Mouse (Mus musculus): Measurements from ENCODE around the gene Gstt4.
A peak's percentile ranks its signal among the peaks of the same experiment; 100 is the strongest.
"Not testable (repeated sequence)": the region's sequence is repeated elsewhere in the genome, so short reads cannot be mapped to it uniquely, and the experiment has no call there.

Gstt4 gene

DNA sequence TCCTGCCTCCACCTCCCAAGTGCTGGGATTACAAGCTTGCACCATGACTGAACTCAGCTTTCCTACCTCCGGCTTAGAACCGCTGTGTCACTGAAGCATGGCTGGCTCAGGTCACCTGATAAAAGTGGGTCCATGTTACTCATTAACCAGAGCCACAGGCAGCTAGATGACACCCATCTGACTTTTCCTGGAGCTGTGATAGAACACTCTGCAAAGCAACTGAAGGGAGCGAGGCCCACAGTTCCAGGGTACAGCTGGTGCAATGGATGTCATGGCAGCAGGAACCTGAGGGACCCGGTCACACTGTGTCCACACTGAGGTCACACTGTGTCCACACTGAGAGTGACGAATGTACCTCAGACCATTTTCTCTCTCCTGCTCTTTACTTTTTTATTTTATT, 32.5 kb downstream of the Gstt4 start:
- no peak for DNase-seq (ENCODE audit: low read depth)

DNA sequence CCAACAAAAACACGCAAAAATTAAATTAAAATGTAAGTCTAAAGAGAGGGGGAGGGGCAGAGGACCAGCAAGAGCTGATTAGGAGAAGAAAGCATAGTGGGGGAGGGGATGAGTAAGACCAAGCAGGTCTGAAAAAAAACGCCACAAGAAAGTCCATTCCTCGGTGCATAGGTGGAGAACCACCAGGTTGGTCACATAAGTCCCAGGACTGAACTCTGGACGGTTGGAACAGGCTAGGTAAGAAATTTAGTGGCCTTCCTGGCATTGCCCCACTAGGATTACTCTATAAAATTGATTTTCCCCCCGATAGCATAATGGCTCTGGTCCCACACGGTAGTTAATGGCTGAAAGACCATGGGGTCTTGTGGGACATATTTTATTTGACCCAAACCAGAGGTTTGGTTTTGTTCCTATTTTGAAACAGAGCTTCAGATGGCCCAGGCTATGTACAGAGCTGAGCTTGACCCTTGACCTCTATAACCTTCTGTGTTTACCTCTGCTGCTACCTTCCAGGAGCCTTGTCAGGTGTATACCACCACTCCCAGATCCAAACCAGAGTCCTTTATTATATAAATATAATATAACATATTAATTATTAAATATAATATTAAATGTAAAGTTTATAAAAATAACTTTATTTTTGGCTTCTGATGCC, 33.1 kb downstream of the Gstt4 start:
- DNase-seq (ENCODE audit: low read depth): no peak

DNA sequence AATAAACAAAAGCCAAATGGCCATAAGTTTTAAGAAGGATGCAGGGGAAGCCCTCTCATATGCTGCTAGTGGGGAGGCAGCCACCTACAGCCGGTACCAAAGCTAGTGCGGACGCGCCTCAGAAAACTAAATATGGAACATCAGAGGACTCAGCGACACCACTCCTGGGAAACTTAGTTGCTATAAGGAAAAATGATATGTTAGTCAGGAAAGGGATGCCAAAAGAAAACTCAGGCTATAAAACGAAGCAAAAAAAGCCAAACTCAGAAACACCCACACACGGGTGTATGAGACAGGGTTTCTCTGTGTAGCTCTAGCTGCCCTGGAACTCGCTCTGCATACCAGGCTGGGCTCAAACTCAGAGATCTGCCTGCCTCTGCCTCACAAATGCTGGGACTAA, 34.1 kb downstream of the Gstt4 start:
- no peak for DNase-seq (ENCODE audit: low read depth)

DNA sequence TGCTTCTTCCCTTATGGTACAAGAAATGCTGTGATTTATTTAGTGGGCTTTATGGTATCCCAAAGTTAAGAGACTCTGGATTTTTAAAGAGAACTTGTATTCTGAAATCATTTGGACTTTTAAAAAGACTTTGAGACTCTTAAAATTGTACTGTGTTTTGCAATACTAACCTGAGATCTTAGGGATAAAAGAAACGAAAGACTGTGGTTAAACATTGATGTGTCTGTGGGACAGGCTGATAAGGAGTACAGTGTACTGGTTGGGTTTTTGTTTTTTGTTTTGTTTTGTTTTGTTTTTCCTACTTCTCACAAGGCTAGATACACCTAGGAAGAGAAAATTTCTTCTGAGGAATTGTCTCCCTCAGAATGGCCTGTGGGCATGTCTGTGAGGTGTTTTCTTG, 36.9 kb downstream of the Gstt4 start:
- no peak for DNase-seq (ENCODE audit: low read depth)

DNA sequence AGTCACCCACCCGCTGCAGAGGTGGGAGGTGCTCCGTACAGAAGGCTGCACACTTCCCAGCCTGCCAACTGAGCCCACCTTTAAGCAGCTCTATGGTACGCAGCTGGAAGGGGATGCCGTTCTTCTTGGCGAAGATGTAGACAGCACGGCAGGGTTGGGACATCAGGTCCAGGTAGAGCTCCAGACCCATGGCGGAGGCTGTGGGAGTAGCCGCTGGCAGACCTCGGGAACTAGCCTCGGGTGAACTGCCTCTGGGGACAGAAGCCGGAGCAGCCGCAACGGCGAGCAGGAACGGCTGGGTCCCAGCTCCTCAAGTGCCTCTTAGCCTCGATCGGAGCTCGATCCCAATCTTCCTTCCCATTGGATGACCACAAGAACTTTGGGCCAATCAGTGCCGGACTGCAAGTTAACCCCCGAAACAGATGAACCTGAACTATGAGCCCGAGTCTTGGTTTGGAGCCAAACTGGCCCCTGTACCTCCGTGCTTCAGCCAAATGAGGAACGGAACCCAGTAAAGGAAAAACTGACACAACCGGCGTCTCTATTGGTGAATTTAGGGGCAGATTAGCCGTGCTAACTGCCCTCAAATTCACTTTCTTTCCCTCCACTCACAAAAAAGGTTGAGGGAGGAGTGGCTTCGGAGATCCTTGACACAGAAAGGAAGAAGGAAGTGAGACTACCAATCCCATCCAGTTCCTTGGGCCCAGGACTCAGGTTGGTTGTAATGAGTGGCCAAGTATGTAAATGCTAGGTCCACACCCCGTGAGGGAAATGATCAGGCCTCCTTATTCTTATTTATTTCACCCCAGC, 41.4 kb downstream of the Gstt4 start, which contains the start of the genes Gm20441 and Gstt3:
Gene Gm20441 (minus strand): TSS at position 186 of the 810 bp plus-strand sequence.
Gene Gstt3 (minus strand): TSS at position 646 of the 810 bp plus-strand sequence.
- peak; percentile 34 for DNase-seq (ENCODE audit: low read depth)

DNA sequence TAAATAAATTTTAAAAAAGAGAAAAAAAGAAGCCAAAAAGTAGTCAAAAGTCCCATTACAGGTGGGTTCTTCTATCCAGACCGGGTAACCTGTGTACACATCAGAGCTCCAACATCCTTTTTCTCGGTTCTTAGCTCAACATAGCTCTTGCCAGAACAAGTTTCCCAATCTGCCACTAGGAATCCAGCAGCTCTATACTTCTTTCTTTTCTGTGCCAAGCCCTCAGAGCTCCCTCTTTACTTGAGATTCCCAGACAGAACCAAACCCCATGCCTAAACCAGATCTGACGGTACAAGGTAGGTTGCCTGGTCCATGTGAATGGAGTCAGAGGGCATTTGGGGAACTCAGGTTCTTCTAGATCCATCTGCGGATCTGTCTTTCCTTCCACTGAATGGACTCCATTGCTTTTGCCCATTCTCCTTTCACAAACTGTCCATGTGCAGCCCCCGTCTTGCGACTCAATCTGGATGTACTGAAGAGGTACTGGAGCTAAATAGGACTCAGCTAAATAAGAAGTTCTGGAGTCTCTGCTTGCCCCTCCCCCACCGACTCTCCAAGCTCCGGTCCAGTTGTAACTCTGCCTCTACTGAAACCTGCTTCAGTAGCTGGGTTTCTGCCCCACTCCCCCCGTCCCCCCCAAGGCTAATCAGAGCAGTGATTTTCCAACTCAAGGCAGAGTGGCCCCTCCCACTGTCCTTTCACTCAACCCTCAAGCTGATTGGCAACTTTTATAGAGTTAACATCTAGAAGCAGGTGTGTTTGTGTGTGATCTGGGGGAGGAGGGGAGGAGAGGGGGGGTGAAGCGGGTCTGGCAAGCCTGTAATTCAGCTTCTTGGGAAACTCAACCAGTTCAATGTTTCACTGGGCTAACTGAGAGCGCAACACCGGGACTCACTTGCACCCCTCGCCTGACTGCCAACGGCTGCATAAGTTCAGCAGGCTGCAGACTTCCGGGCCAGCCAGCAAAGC, 42.9 kb downstream of the Gstt4 start:
- no peak for DNase-seq (ENCODE audit: low read depth)

DNA sequence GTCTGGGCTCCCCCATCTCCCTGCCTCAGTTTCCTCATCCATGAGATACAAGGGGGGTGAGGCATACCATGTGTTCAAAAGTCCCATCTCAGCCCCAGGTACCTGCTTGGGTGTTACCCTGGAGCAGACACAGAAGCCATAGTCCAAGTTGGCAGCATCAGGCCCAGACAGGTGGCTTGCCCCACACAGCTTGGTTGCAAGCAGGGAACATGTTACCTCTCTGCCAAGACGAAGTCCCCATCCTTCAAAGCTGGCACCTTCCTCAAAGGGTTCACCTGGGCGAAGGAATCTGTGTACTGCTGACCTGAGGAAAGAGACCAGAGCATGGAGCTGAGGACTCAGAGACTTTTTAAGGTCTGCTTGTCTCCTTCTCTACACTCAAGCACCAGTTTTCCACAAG, 44.5 kb downstream of the Gstt4 start:
- DNase-seq (ENCODE audit: low read depth): no peak

GRCm38 (mm10) chr10:75776562-75776961, 45.8 kb downstream of the Gstt4 start:
- DNase-seq (ENCODE audit: low read depth): no peak

DNA sequence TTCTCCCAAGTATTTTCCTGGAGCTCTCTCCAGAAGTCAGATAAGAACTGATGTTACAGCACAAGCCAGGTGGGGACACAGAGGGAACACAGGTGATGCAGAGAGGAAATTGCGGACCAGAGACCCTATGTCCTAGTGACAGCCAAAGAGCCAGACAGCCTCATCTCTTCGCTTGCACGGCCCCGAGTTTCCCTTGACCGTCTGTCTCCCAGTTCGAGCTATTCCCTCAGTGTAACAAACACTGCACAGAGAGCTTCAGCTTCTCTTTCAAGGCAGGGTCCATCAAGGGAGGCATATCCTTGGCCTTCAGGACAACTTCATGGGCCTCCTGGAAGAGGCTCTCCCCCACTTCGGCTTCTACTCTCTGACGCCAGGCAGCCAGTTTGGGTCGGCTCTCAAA, 47.8 kb downstream of the Gstt4 start:
- no peak for DNase-seq (ENCODE audit: low read depth)

DNA sequence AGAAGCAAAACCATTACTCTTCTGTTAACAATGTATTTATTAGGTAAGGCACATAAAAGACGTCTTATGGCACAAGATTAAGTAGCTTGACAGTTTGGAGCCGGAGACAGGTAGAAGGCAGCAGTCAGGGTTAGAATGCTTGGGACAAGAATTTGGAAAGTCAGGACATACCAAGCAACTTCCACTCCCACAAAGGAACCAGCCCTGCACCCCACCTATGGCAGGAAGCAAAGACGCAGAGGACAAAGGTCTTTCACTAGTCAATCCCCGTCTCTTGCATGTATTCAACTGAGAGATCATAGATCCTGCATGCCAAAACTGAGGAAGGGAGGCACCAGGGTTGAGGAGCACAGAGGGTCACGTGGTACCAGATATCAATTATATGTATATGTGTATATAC, 48.2 kb downstream of the Gstt4 start:
- DNase-seq (ENCODE audit: low read depth): no peak

DNA sequence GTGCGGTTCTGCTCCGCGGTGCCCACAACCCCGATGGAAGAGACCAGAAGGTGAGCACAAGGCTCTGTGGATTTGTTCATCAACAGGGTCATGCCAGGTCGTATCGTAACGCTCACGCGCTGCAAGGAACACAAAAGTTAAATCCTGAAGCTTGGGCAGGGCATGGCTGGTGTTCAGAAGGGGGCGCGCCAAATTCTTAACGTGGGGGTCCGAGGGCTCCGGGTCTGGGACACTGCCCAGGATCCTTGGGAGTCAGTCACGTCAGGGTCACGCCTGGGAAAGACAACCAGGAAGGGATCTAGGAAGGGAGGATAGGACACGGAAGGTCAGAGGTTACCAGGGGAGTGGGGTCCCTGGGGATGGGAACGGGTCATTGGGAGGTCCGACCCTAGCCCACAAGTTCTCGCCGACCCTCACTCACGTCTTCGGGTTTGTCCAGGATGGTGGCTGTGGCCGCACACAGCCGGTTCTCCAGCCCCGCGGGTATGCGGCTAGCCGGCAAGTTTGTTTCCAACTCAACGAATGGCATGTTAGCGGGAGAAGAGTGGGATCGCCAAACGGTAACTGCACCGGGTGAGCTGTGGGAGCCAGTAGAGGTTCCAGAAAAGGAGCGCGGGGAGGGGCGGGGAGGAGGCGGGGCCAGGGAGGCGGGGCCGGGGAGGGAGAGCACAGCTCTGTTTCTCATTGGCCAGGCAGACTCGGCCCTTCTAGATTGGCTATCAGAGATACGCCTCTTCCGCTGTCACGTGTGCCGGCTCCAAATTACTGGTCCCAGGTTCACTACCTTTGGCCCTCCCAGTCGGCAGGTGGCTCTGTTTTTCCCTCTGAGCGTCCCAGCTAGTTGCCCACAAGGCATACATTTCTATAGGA, 49.3 kb downstream of the Gstt4 start, which contains the start of gene Ddt:
Gene Ddt (minus strand): TSS at position 620 of the 870 bp plus-strand sequence.
- peak; percentile 91 for DNase-seq (ENCODE audit: low read depth)

DNA sequence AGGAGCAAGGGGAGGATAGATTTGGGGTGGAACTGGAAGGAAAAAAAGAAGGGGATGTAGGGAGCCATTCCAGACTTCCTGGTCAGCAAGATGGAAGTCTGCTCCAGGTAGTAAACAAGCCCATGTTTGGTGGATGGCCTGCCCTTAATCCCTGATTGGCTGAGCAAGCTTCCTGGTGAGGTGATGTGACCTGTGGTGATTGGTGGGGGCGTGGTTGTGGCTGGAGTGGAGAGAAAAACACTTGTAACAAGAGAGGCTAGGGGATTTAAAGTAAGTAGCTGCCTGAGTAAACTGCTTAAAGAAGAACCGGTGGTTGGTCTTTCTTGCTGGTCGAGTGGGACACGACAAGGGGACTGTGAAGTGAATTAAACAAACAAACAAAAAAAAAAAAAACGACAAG, 54.6 kb downstream of the Gstt4 start:
- not testable (repeated sequence) for DNase-seq (ENCODE audit: low read depth)

GRCm38 (mm10) chr10:75766856-75767255, 55.5 kb downstream of the Gstt4 start:
- DNase-seq (ENCODE audit: low read depth): no peak

All from naive thymus-derived CD4-positive, alpha-beta T cell, adult 2 months (primary cell).